20 mouse cellular contexts compared by ENCODE assay signal in genomic region chr12:111768322-111768928, GRCm38 (mm10). TPM values are rescaled to one million over a fixed set of nuclear protein-coding genes. Genes with fewer than 3 reads are reported as not detected.
DNase-seq lines count a peak whose midpoint lies in the region; ATAC-seq and TF ChIP-seq lines count a peak whose summit lies in the region.
"Had no signal": no experiment of that assay in that cellular context is flagged by ENCODE, and none has a peak within 500 bp of the region (broad histone marks: within the 10 kb centered on the region; RNA-seq: fewer than 3 reads in every experiment).

No protein-coding gene starts in this region.

- no peak overlapping the region for H3K4me3 ChIP-seq in layer of hippocampus, adult 2 months
- no peak overlapping the region for H3K4me3 ChIP-seq in myocyte
- H3K4me3 ChIP-seq in midbrain, embryonic 13.5 days (replicated peaks), result no peak overlapping the region
- H3K4me3 ChIP-seq: forebrain, embryonic 10.5 days; forebrain, embryonic 15.5 days; heart, embryonic 10.5 days; heart, embryonic 15.5 days; hindbrain, embryonic 13.5 days; kidney, embryonic 15.5 days; megakaryocyte, embryonic 14.5 days; midbrain, embryonic 12.5 days; neural tube, embryonic 15.5 days; stomach, embryonic 15.5 days had no signal

- H3K4me1 ChIP-seq in midbrain, embryonic 13.5 days (replicated peaks), result peaks cover 54% of the 10 kb centered on the region

- H3K9me3 ChIP-seq in midbrain, embryonic 13.5 days, result no peaks in the 10 kb centered on the region
- H3K9me3 ChIP-seq: forebrain, embryonic 10.5 days; forebrain, embryonic 15.5 days; heart, embryonic 10.5 days; heart, embryonic 15.5 days; hindbrain, embryonic 13.5 days; kidney, embryonic 15.5 days; megakaryocyte, embryonic 14.5 days; midbrain, embryonic 12.5 days; neural tube, embryonic 15.5 days; stomach, embryonic 15.5 days had no signal

- ATAC-seq in midbrain, embryonic 13.5 days, result no peak

- H3K9ac ChIP-seq in midbrain, embryonic 13.5 days (replicated peaks), result no peak overlapping the region
- H3K9ac ChIP-seq: forebrain, embryonic 15.5 days; heart, embryonic 15.5 days; hindbrain, embryonic 13.5 days; kidney, embryonic 15.5 days; midbrain, embryonic 12.5 days; neural tube, embryonic 15.5 days; stomach, embryonic 15.5 days had no signal

- H3K36me3 ChIP-seq in myocyte (ENCODE audit: control insufficient read depth, insufficient read depth), result peaks cover 13% of the 10 kb centered on the region
- H3K36me3 ChIP-seq in midbrain, embryonic 13.5 days, result peaks cover 20% of the 10 kb centered on the region

- no peak for TF ChIP-seq CTCF in layer of hippocampus, adult 2 months (conservative IDR thresholded peaks at IDR 0.05)

- peak overlapping the region; percentile 80; the same call in 1 of the 2 replicates for H3K27ac ChIP-seq in layer of hippocampus, adult 2 months
- no peak overlapping the region for H3K27ac ChIP-seq in midbrain, embryonic 13.5 days
- H3K27ac ChIP-seq: forebrain, embryonic 10.5 days; heart, embryonic 10.5 days; kidney, embryonic 15.5 days; midbrain, embryonic 12.5 days had no signal

- no peak overlapping the region for H3ac ChIP-seq in myocyte (ENCODE audit: control insufficient read depth, insufficient read length)

- H3K4me2 ChIP-seq in myocyte (ENCODE audit: low read depth), result peak overlapping the region; percentile 33
- H3K4me2 ChIP-seq in midbrain, embryonic 13.5 days (replicated peaks), result no peak overlapping the region
- H3K4me2 ChIP-seq: forebrain, embryonic 15.5 days; heart, embryonic 15.5 days; hindbrain, embryonic 13.5 days; kidney, embryonic 15.5 days; midbrain, embryonic 12.5 days; neural tube, embryonic 15.5 days; stomach, embryonic 15.5 days had no signal

- TF ChIP-seq POLR2A in myocyte (IDR thresholded peaks at IDR 0.05; ENCODE audit: insufficient read length, low read depth), result no peak

- H3K27me3 ChIP-seq in myocyte (ENCODE audit: control insufficient read depth, insufficient read depth, insufficient read length), result no peaks in the 10 kb centered on the region
- no peaks in the 10 kb centered on the region for H3K27me3 ChIP-seq in midbrain, embryonic 13.5 days
- H3K27me3 ChIP-seq: forebrain, embryonic 15.5 days; heart, embryonic 15.5 days; hindbrain, embryonic 13.5 days; kidney, embryonic 15.5 days; megakaryocyte, embryonic 14.5 days; midbrain, embryonic 12.5 days; neural tube, embryonic 15.5 days; stomach, embryonic 15.5 days had no signal

- no peak for DNase-seq in layer of hippocampus, adult 2 months (ENCODE audit: low spot score in 2 of 2)
- no peak for DNase-seq in layer of hippocampus, adult 18-20 months (ENCODE audit: low spot score in 2 of 2)
- peak; percentile 30 for DNase-seq in CD4-positive, CD25-positive, alpha-beta regulatory T cell, adult 2 months (ENCODE audit: low read depth, low spot score)
- peak; percentile 58 for DNase-seq in brain, adult 2 months (ENCODE audit: low read depth, low spot score)
- DNase-seq in spleen, postnatal 14 days (ENCODE audit: low spot score in 2 of 2), result no peak
- no peak for DNase-seq in frontal cortex, postnatal 36 days (ENCODE audit: low spot score in 2 of 2)
- DNase-seq: layer of hippocampus, postnatal 36 days; thymus, adult 18-20 months had no signal

- H3K79me2 ChIP-seq in myocyte (ENCODE audit: control insufficient read depth, insufficient read depth), result peaks cover 94% of the 10 kb centered on the region

- 95% methylated on average over 10 of the region's 10 CpGs for WGBS in midbrain, embryonic 13.5 days

TF ChIP-seq in myocyte, 11 proteins besides CTCF, POLR2A, EP300 and RAD21:
- TF ChIP-seq TCF12 (IDR thresholded peaks at IDR 0.05; ENCODE audit: insufficient read depth, poor library complexity, severe bottlenecking) (no peak), TCF3 (IDR thresholded peaks at IDR 0.05; ENCODE audit: insufficient read length, low read depth) (no peak), CEBPB (IDR thresholded peaks at IDR 0.05; ENCODE audit: insufficient read depth, poor library complexity, severe bottlenecking) (no peak), MAX (IDR thresholded peaks at IDR 0.05; ENCODE audit: low read depth) (no peak), USF1 (IDR thresholded peaks at IDR 0.05; ENCODE audit: low read depth) (no peak), SRF (IDR thresholded peaks at IDR 0.05; ENCODE audit: control insufficient read depth, insufficient read length, low read depth) (no peak), REST (IDR thresholded peaks at IDR 0.05; ENCODE audit: insufficient read depth, insufficient read length) (no peak), E2F4 (IDR thresholded peaks at IDR 0.05; ENCODE audit: insufficient read depth) (no peak), MYOG (IDR thresholded peaks at IDR 0.05; ENCODE audit: control insufficient read depth in 1 of 3, insufficient read depth in 1 of 3, insufficient read length in 2 of 3, low read depth in 2 of 3) (no peak), POLR2AphosphoS2 (IDR thresholded peaks at IDR 0.05; ENCODE audit: insufficient read length, low read depth) (no peak)

RNA-seq across cellular contexts. Expression of gene Klc1, which starts 9.8 kb away (rescaled TPM):
- total RNA-seq in layer of hippocampus, adult 2 months (2021), result 100 to 1,000 TPM; 654 to 684 TPM
- total RNA-seq in layer of hippocampus, adult 18-20 months (2021), result 100 to 1,000 TPM; 682 to 695 TPM
- 252 TPM for polyA plus RNA-seq in myocyte (2012; fragmentation: generic; extraction: Trizol)
- 545 and 546 TPM in 2 replicates for polyA plus RNA-seq in midbrain, embryonic 13.5 days (2015; fragmentation: Nextera tagmentation; extraction: Ambion mirVana)

RNA-seq across cellular contexts. Expression of gene Xrcc3, which starts 45.2 kb away (rescaled TPM):
- 1 to 10 TPM; 3.2 to 4.2 TPM for total RNA-seq in layer of hippocampus, adult 2 months (2021)
- 1 to 10 TPM; 4.0 to 6.0 TPM for total RNA-seq in layer of hippocampus, adult 18-20 months (2021)
- 4.9 TPM for polyA plus RNA-seq in myocyte (2012; fragmentation: generic; extraction: Trizol)
- 3.9 and 4.4 TPM in 2 replicates for polyA plus RNA-seq in midbrain, embryonic 13.5 days (2015; fragmentation: Nextera tagmentation; extraction: Ambion mirVana)

RNA-seq across cellular contexts. Expression of gene Zfyve21, which starts 45.5 kb away (rescaled TPM):
- total RNA-seq in layer of hippocampus, adult 2 months (2021), result 10 to 100 TPM; 20.0 to 20.6 TPM
- total RNA-seq in layer of hippocampus, adult 18-20 months (2021), result 10 to 100 TPM; 23.4 to 23.8 TPM
- 77.7 TPM for polyA plus RNA-seq in myocyte (2012; fragmentation: generic; extraction: Trizol)
- 34.7 and 36.6 TPM in 2 replicates for polyA plus RNA-seq in midbrain, embryonic 13.5 days (2015; fragmentation: Nextera tagmentation; extraction: Ambion mirVana)

RNA-seq across cellular contexts. Expression of gene Apopt1, which starts 55.4 kb away (rescaled TPM):
- total RNA-seq in layer of hippocampus, adult 2 months (2021), result 10 to 100 TPM; 35.7 to 36.8 TPM
- total RNA-seq in layer of hippocampus, adult 18-20 months (2021), result 10 to 100 TPM; 32.9 to 37.4 TPM
- 54.6 TPM for polyA plus RNA-seq in myocyte (2012; fragmentation: generic; extraction: Trizol)
- 59.5 and 59.6 TPM in 2 replicates for polyA plus RNA-seq in midbrain, embryonic 13.5 days (2015; fragmentation: Nextera tagmentation; extraction: Ambion mirVana)

RNA-seq across cellular contexts. Expression of gene Bag5, which starts 55.4 kb away (rescaled TPM):
- total RNA-seq in layer of hippocampus, adult 2 months (2021), result 10 to 100 TPM; 50.6 to 50.9 TPM
- total RNA-seq in layer of hippocampus, adult 18-20 months (2021), result 10 to 100 TPM; 54.9 to 58.5 TPM
- polyA plus RNA-seq in myocyte (2012; fragmentation: generic; extraction: Trizol), result 20.3 TPM
- polyA plus RNA-seq in midbrain, embryonic 13.5 days (2015; fragmentation: Nextera tagmentation; extraction: Ambion mirVana), result 63.9 and 68.2 TPM in 2 replicates

Comparison
In these comparisons a context has a peak if more than half of its experiments do, and no peak if none do; other contexts are left out.
1. DNase-seq: peak in CD4-positive, CD25-positive, alpha-beta regulatory T cell, adult 2 months (single experiment) and brain, adult 2 months (single experiment); none in layer of hippocampus, adult 2 months (0 of 2), layer of hippocampus, adult 18-20 months (0 of 2), spleen, postnatal 14 days (0 of 2) and frontal cortex, postnatal 36 days (0 of 2).